Comparison of ENCODE assay signal across 26 mouse cellular contexts in the genomic region with DNA sequence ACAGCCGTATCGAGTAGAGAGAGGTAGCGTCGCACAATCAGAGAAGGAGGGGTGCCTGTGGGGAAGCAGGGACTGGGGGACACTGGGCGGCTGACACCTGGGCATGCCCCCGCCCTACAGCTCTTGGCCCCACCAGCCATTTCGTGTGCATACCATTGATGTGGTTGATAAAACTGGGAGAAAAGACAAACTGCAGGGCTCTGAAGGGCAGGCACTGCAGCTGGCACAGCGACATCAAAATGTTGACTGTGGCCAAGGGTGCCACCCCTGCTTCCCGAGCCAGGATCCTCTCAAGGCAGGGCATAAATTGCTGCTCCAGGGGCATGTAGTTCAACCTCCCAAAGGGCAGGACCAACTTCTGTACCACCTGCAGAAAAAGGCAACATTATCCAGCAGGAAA. TPM values are rescaled to one million over a fixed set of nuclear protein-coding genes. Genes with fewer than 3 reads are reported as not detected.
A peak's percentile ranks its signal among the peaks of the same experiment; 100 is the strongest.
DNase-seq lines count a peak whose midpoint lies in the region; ATAC-seq and TF ChIP-seq lines count a peak whose summit lies in the region.
"Had no signal": no experiment of that assay in that cellular context is flagged by ENCODE, and none has a peak within 500 bp of the region (broad histone marks: within the 10 kb centered on the region; RNA-seq: fewer than 3 reads in every experiment).

No protein-coding gene starts in this region.

- H3K4me1 ChIP-seq in heart, adult 2 months (ENCODE audit: control insufficient read depth, insufficient read depth, low read length) = no peaks in the 10 kb centered on the region
- H3K4me1 ChIP-seq in lung, postnatal 0 days (ENCODE audit: insufficient read depth, low read depth, low read length) = peaks cover 10% of the 10 kb centered on the region

- H3K4me3 ChIP-seq in heart, adult 2 months = no peak overlapping the region
- no peak overlapping the region for H3K4me3 ChIP-seq in lung, postnatal 0 days (ENCODE audit: low read depth, low read length)
- H3K4me3 ChIP-seq: embryonic facial prominence, embryonic 13.5 days; embryonic facial prominence, embryonic 15.5 days; erythroblast, embryonic 14.5 days; forebrain, embryonic 10.5 days; forebrain, embryonic 12.5 days had no signal

- TF ChIP-seq CTCF in heart, adult 2 months (IDR thresholded peaks at IDR 0.05) = no peak
- no peak for TF ChIP-seq CTCF in lung, postnatal 0 days (IDR thresholded peaks at IDR 0.05)

- WGBS in heart, adult 2 months = 70% methylated on average over 9 of the region's 9 CpGs
- 82% methylated on average over 9 of the region's 9 CpGs for WGBS in lung, postnatal 0 days

- no peak overlapping the region for H3K27ac ChIP-seq in heart, adult 2 months
- no peak overlapping the region for H3K27ac ChIP-seq in lung, postnatal 0 days (ENCODE audit: low read length)
- H3K27ac ChIP-seq: embryonic facial prominence, embryonic 13.5 days; embryonic facial prominence, embryonic 15.5 days; forebrain, embryonic 10.5 days; forebrain, embryonic 12.5 days had no signal

- no peaks in the 10 kb centered on the region for H3K79me2 ChIP-seq in heart, adult 2 months (replicated peaks; ENCODE audit: control insufficient read depth, insufficient read depth, low read length)

- ATAC-seq in lung, postnatal 0 days = no peak
- ATAC-seq: activated CD4-positive, CD25-positive, alpha-beta regulatory T cell, adult 4 months; CD4-positive, CD25-positive, alpha-beta regulatory T cell, adult 4 months; forebrain, embryonic 14.5 days; Patski had no signal

- H3K36me3 ChIP-seq in heart, adult 2 months (ENCODE audit: control insufficient read depth, insufficient read depth, low read length) = no peaks in the 10 kb centered on the region
- peaks cover 25% of the 10 kb centered on the region for H3K36me3 ChIP-seq in lung, postnatal 0 days (ENCODE audit: insufficient read depth, low read length)

- H3K9me3 ChIP-seq in lung, postnatal 0 days (ENCODE audit: low read length) = no peaks in the 10 kb centered on the region
- H3K9me3 ChIP-seq: embryonic facial prominence, embryonic 13.5 days; embryonic facial prominence, embryonic 15.5 days; forebrain, embryonic 10.5 days; forebrain, embryonic 12.5 days; G1E had no signal

- H3K9ac ChIP-seq in heart, adult 2 months (ENCODE audit: low read depth, low read length) = no peak overlapping the region
- no peak overlapping the region for H3K9ac ChIP-seq in lung, postnatal 0 days (replicated peaks; ENCODE audit: low read depth)
- H3K9ac ChIP-seq: embryonic facial prominence, embryonic 13.5 days; embryonic facial prominence, embryonic 15.5 days; forebrain, embryonic 12.5 days had no signal

- intact Hi-C loops in heart, adult 2 months (cut with DNase I) = loop anchor here (10.0 kb wide), 1 partner anchor 393 kb away; no protein-coding TSS in a partner anchor

- no peaks in the 10 kb centered on the region for H3K27me3 ChIP-seq in heart, adult 2 months (ENCODE audit: control insufficient read depth, insufficient read depth, low read length)
- no peaks in the 10 kb centered on the region for H3K27me3 ChIP-seq in lung, postnatal 0 days (replicated peaks; ENCODE audit: insufficient read depth, low read length)
- H3K27me3 ChIP-seq: CH12.LX; embryonic facial prominence, embryonic 13.5 days; embryonic facial prominence, embryonic 15.5 days; forebrain, embryonic 12.5 days; Patski had no signal

- no peak for TF ChIP-seq EP300 in heart, adult 2 months (IDR thresholded peaks at IDR 0.05; ENCODE audit: insufficient read depth, low read depth, low read length)
- TF ChIP-seq EP300 in lung, postnatal 0 days (IDR thresholded peaks at IDR 0.05) = no peak

- DNase-seq in heart, adult 11 months = peak; percentile 93
- no peak for DNase-seq in heart, adult 2 months
- DNase-seq in thymus, postnatal 0 days (ENCODE audit: low spot score) = peak; percentile 60
- peak; percentile 28 for DNase-seq in thymus, postnatal 25 days
- no peak for DNase-seq in kidney, adult 9 months
- no peak for DNase-seq in lung, postnatal 0 days (ENCODE audit: low spot score)
- DNase-seq in left cerebral cortex, adult 9 months (ENCODE audit: low spot score in 2 of 2) = no peak
- DNase-seq: adrenal gland, adult 8-10 months; adrenal gland, postnatal 36 days; B cell, adult 2 months; cerebellum, adult 2 months; cerebellum, adult 9-10 months; cerebellum, postnatal 10 days; cerebellum, postnatal 36 days; embryo, embryonic 11 days had no signal

- H3K4me2 ChIP-seq in lung, postnatal 0 days (replicated peaks; ENCODE audit: low read depth, low read length) = no peak overlapping the region
- H3K4me2 ChIP-seq: embryonic facial prominence, embryonic 13.5 days; embryonic facial prominence, embryonic 15.5 days; forebrain, embryonic 12.5 days had no signal

- TF ChIP-seq POLR2A in heart, adult 2 months (IDR thresholded peaks at IDR 0.05; ENCODE audit: insufficient read depth, low read depth, low read length) = no peak

RNA-seq across cellular contexts. Expression of gene Fastk, which starts 3.1 kb away (rescaled TPM):
- total RNA-seq in heart, adult 2 months (2021) = 100 to 1,000 TPM; 287 to 328 TPM
- 609 and 613 TPM in 2 replicates for polyA plus RNA-seq in heart, adult 2 months (2012; rRNA removed)
- polyA plus RNA-seq in thymus, postnatal 0 days (2015; fragmentation: Nextera tagmentation; extraction: Ambion mirVana) = 86.0 and 88.5 TPM in 2 replicates
- polyA plus RNA-seq in lung, postnatal 0 days (2015; fragmentation: Nextera tagmentation; extraction: Ambion mirVana) = 58.4 and 65.1 TPM in 2 replicates

RNA-seq across cellular contexts. Expression of gene Tmub1, which starts 5.6 kb away (rescaled TPM):
- 10 to 100 TPM; 10.4 to 13.9 TPM for total RNA-seq in heart, adult 2 months (2021)
- 28.5 and 34.0 TPM in 2 replicates for polyA plus RNA-seq in heart, adult 2 months (2012; rRNA removed)
- 33.7 and 35.4 TPM in 2 replicates for polyA plus RNA-seq in thymus, postnatal 0 days (2015; fragmentation: Nextera tagmentation; extraction: Ambion mirVana)
- polyA plus RNA-seq in lung, postnatal 0 days (2015; fragmentation: Nextera tagmentation; extraction: Ambion mirVana) = 16.6 and 17.7 TPM in 2 replicates

RNA-seq across cellular contexts. Expression of gene Agap3, which starts 9.9 kb away (rescaled TPM):
- 100 to 1,000 TPM in 1 of 2 experiments, 10 to 100 TPM in 1; 88.4 to 103 TPM for total RNA-seq in heart, adult 2 months (2021)
- polyA plus RNA-seq in heart, adult 2 months (2012; rRNA removed) = 78.1 and 102 TPM in 2 replicates
- 24.5 and 26.9 TPM in 2 replicates for polyA plus RNA-seq in thymus, postnatal 0 days (2015; fragmentation: Nextera tagmentation; extraction: Ambion mirVana)
- polyA plus RNA-seq in lung, postnatal 0 days (2015; fragmentation: Nextera tagmentation; extraction: Ambion mirVana) = 44.7 and 51.2 TPM in 2 replicates

RNA-seq across cellular contexts. Expression of gene Slc4a2, which starts 18.4 kb away (rescaled TPM):
- total RNA-seq in heart, adult 2 months (2021) = 10 to 100 TPM; 22.4 to 25.9 TPM
- 37.9 and 41.2 TPM in 2 replicates for polyA plus RNA-seq in heart, adult 2 months (2012; rRNA removed)
- polyA plus RNA-seq in thymus, postnatal 0 days (2015; fragmentation: Nextera tagmentation; extraction: Ambion mirVana) = 23.2 and 26.6 TPM in 2 replicates
- 28.9 and 35.0 TPM in 2 replicates for polyA plus RNA-seq in lung, postnatal 0 days (2015; fragmentation: Nextera tagmentation; extraction: Ambion mirVana)

RNA-seq across cellular contexts. Expression of gene Cdk5, which starts 18.7 kb away (rescaled TPM):
- 10 to 100 TPM; 19.9 to 21.7 TPM for total RNA-seq in heart, adult 2 months (2021)
- 42.7 and 51.8 TPM in 2 replicates for polyA plus RNA-seq in heart, adult 2 months (2012; rRNA removed)
- 31.4 and 35.1 TPM in 2 replicates for polyA plus RNA-seq in thymus, postnatal 0 days (2015; fragmentation: Nextera tagmentation; extraction: Ambion mirVana)
- polyA plus RNA-seq in lung, postnatal 0 days (2015; fragmentation: Nextera tagmentation; extraction: Ambion mirVana) = 31.1 and 31.6 TPM in 2 replicates

Comparison
In these comparisons a context has a peak if more than half of its experiments do, and no peak if none do; other contexts are left out.
1. DNase-seq: peak in heart, adult 11 months (single experiment), thymus, postnatal 0 days (single experiment) and thymus, postnatal 25 days (single experiment); none in heart, adult 2 months (0 of 2), kidney, adult 9 months (single experiment), lung, postnatal 0 days (single experiment) and left cerebral cortex, adult 9 months (0 of 2).